Mouse (Mus musculus) heart, postnatal 0 days (tissue): Measurements from ENCODE around the gene Pole2. TPM values are rescaled to one million over a fixed set of nuclear protein-coding genes. Genes with fewer than 3 reads are reported as not detected.

Source experiments
- ATAC-seq: fragments of 200-750 bp; cut with Nextera tagmentation; 2 replicates; pipeline ENCODE4 v1.8.0; 2017; ENCODE audit warnings: low read depth, moderate number of reproducible peaks, moderate library complexity; ENCODE audit not compliant: insufficient read depth
- DNase-seq: peaks from one replicate; pipeline ENCODE4 v3.0.0-alpha.2; 2016; ENCODE audit warnings: low spot score
- H3K27ac ChIP-seq: fragments of 300-500 bp; sonication (generic); 2 replicates; pipeline ENCODE4 v1.5.1; 2014; ENCODE audit warnings: low read depth, mild to moderate bottlenecking
- H3K27me3 ChIP-seq: fragments of 300-500 bp; sonication (generic); 2 replicates; pipeline ENCODE4 v1.6.1; 2014; ENCODE audit warnings: low read length, mixed read lengths; ENCODE audit not compliant: control insufficient read depth, insufficient read depth
- H3K36me3 ChIP-seq: fragments of 300-500 bp; sonication (generic); replicated peaks from 2 replicates; pipeline ENCODE4 v1.6.1; 2014; ENCODE audit warnings: low read length, mixed read lengths; ENCODE audit not compliant: control insufficient read depth, insufficient read depth
- H3K4me1 ChIP-seq: fragments of 300-500 bp; sonication (generic); 2 replicates; pipeline ENCODE4 v1.6.1; 2014; ENCODE audit warnings: antibody characterized with exemption; ENCODE audit not compliant: control insufficient read depth, insufficient read depth
- H3K4me2 ChIP-seq: fragments of 300-500 bp; sonication (generic); 2 replicates; pipeline ENCODE4 v1.6.1; 2014; ENCODE audit warnings: low read depth, mild to moderate bottlenecking, low read length, moderate library complexity
- H3K4me3 ChIP-seq: fragments of 300-500 bp; sonication (generic); 2 replicates; pipeline ENCODE4 v1.5.1; 2014; ENCODE audit warnings: low read depth, low read length
- H3K9ac ChIP-seq: fragments of 300-500 bp; sonication (generic); replicated peaks from 2 replicates; pipeline ENCODE4 v1.6.1; 2014; ENCODE audit warnings: low read depth, low read length, mixed read lengths
- H3K9me3 ChIP-seq: fragments of 300-500 bp; sonication (generic); replicated peaks from 2 replicates; pipeline ENCODE4 v1.6.1; 2016; ENCODE audit warnings: low read length; ENCODE audit not compliant: control insufficient read depth
- CTCF ChIP-seq: IDR thresholded peaks from 2 replicates; pipeline ENCODE4 v1.5.1; 2016; ENCODE audit warnings: antibody characterized with exemption, control low read depth, low read depth
- EP300 ChIP-seq: IDR thresholded peaks from 2 replicates; pipeline ENCODE4 v1.6.1; 2016; ENCODE audit warnings: antibody characterized with exemption, low read depth
- WGBS: fragments of 180-500 bp; shearing (Covaris S2); extraction: QIAGEN DNeasy Blood & Tissue Kit; methylation state at CpG from one replicate; pipeline ENCODE4 v1.1.7; 2014; 5-methylcytosine and 5-hydroxymethylcytosine counted together
- polyA plus RNA-seq: library from polyadenylated mRNA; unstranded; fragments of >200 nt; fragmentation: Nextera tagmentation; extraction: Ambion mirVana; gene quantifications from 2 replicates; pipeline ENCODE4 v1.2.1, GENCODE M21; 2015
- total RNA-seq: library from RNA; depleted of rRNA; stranded (reverse); fragments of >200 nt; gene quantifications from 2 replicates; pipeline ENCODE4 v1.2.3, GENCODE M21; 2014; ENCODE audit warnings: low replicate concordance

Pole2 gene
- total and polyA plus RNA-seq, 2 experiments from 2014 or later: 0.88 to 5.0 TPM

DNA sequence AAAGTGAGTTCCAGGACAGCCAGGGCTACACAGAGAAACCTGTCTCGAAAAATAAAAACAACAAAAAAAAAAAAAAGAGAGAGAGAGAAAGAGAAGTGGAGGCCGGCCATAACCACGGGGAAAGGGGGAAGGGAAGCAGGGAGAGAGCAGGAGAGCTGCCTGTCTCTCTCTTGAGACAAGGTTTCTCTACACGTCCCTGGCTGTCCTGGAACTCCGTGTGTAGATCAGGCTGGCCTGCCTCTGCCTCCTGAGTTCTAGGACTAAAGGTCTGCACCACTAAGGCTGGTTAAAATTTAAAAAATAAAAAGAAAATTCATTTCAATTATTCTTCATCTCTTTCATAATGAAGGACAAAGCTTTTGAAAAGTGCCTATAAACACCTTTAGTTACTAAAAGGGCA, 36.6 kb downstream of the Pole2 start:
- H3K36me3 ChIP-seq: peaks cover 22% of the 10 kb centered on the region; the same call in 1 of the 2 replicates
- H3K4me2 ChIP-seq: no peak overlapping the region
- no peak for ATAC-seq
- no peak for DNase-seq
- no peak overlapping the region for H3K9ac ChIP-seq
- TF ChIP-seq CTCF (no peak), EP300 (no peak)
- no peaks in the 10 kb centered on the region for H3K9me3 ChIP-seq
- no peaks in the 10 kb centered on the region for H3K27me3 ChIP-seq
- peaks cover 13% of the 10 kb centered on the region for H3K4me1 ChIP-seq
- 85% methylated on average over 5 of the region's 5 CpGs for WGBS
- no peak overlapping the region for H3K4me3 ChIP-seq
- H3K27ac ChIP-seq: no peak overlapping the region

DNA sequence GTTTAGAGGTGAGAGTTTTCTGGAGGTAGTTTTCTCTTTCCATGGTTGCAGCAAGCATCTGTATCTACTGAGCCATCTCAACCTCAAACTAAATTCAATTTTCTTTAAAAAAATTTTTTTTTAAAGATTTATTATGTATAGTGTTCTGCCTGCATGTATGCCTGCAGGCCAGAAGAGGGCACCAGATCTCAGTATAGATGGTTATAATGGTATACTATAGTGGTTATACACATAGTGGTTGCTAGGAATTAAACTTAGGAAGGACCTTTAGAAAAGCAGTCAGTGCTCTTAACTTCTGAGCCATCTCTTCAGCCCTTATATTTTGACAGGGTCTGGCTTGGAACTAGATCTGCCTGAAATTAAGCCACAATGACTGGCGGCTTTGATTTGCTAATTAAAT, 37.5 kb downstream of the Pole2 start:
- H3K9me3 ChIP-seq: no peaks in the 10 kb centered on the region
- no peak overlapping the region for H3K4me3 ChIP-seq
- ATAC-seq (peak; percentile 41; the same call in 1 of the 2 replicates), DNase-seq (no peak)
- TF ChIP-seq EP300: no peak
- peak; percentile 36 for TF ChIP-seq CTCF
- WGBS: 100% methylated on average over 1 of the region's 1 CpGs
- H3K4me2 ChIP-seq: no peak overlapping the region
- no peak overlapping the region for H3K9ac ChIP-seq
- H3K4me1 ChIP-seq: peaks cover 12% of the 10 kb centered on the region
- H3K36me3 ChIP-seq: peaks cover 22% of the 10 kb centered on the region; the same call in 1 of the 2 replicates
- no peaks in the 10 kb centered on the region for H3K27me3 ChIP-seq
- H3K27ac ChIP-seq: peak overlapping the region; percentile 47; the same call in 1 of the 2 replicates

DNA sequence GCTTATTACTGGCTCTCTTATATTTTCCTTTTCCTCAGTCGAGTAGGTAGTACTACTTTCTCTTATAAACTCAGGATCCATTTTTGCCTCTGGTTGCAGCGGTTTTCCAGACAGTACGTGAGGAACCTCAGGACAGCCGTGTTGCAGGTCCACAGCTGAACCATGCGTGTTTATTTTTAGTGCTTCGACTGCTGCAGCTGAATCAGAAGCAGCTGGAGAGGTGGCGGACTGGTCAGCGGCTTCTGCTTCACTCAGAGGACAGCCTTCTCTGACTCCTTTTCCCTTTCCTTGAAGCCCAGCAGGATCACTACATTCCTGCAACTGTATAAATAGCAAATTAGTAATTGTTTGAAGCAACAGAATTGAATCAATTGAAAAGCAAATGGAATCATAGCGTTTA, 37.9 kb downstream of the Pole2 start:
- DNase-seq (no peak), ATAC-seq (peak; percentile 57; the same call in 1 of the 2 replicates)
- no peak overlapping the region for H3K4me2 ChIP-seq
- H3K4me3 ChIP-seq: no peak overlapping the region
- H3K27me3 ChIP-seq: no peaks in the 10 kb centered on the region
- 47% methylated on average over 9 of the region's 9 CpGs for WGBS
- H3K27ac ChIP-seq: peak overlapping the region; percentile 47
- peaks cover 22% of the 10 kb centered on the region; the same call in 1 of the 2 replicates for H3K36me3 ChIP-seq
- TF ChIP-seq EP300: no peak
- TF ChIP-seq CTCF: no peak
- H3K4me1 ChIP-seq: peaks cover 16% of the 10 kb centered on the region
- H3K9me3 ChIP-seq: no peaks in the 10 kb centered on the region
- H3K9ac ChIP-seq: no peak overlapping the region

DNA sequence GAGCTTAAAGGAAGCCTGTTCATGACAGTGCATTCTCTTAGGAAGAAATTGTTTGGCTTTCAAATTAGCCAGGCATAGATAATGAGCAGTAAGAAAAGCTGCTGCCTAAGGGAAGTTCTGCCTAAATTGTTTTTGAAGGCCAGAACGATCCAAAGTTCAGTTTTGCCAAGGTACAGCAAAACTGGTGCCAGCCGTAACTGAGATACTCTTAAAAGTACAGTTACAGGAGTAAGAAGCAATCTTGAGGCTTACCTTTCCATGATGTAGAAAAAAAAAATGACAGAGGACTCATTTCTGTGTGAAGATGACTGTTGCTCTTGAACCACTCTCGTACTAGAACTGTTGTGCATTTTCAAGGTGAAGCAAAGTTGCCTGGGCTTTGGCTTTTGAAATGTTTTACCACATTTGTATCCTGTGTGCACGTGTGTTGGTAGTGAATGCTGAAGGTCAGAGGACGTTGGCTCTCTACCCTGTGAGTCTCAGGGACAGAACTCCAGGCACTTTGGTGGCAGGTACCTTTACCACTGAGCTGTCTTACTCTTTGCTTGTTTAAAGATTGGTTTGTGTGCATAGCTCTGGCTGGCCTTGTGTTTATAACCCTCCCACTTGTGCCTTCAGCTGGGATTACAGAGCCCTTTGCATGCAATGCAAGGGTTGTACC, 41.1 kb downstream of the Pole2 start:
- DNase-seq (no peak), ATAC-seq (no peak)
- Histone ChIP-seq H3K4me3 (no peak overlapping the region), H3K9ac (no peak overlapping the region), H3K9me3 (no peaks in the 10 kb centered on the region), H3K27me3 (no peaks in the 10 kb centered on the region), H3K36me3 (peaks cover 22% of the 10 kb centered on the region; the same call in 1 of the 2 replicates), H3K4me1 (peaks cover 21% of the 10 kb centered on the region), H3K27ac (0 out of 2 replicates have a peak overlapping the region, but pooled peaks have one; percentile 20), H3K4me2 (no peak overlapping the region)
- TF ChIP-seq EP300: no peak
- no peak for TF ChIP-seq CTCF
- WGBS: 50% methylated on average over 5 of the region's 5 CpGs

DNA sequence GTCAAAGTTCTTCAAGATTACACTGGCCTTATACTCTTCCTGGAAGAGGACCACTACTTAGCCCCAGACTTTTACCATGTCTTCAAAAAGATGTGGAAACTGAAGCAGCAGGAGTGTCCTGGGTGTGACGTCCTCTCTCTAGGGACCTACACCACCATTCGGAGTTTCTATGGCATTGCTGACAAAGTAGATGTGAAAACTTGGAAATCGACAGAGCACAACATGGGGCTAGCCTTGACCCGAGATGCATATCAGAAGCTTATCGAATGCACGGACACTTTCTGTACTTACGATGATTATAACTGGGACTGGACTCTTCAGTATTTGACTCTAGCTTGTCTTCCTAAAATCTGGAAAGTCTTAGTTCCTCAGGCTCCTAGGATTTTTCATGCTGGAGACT, 42.6 kb downstream of the Pole2 start:
- Histone ChIP-seq H3K36me3 (peaks cover 19% of the 10 kb centered on the region; the same call in 1 of the 2 replicates), H3K4me2 (peak overlapping the region; percentile 97), H3K27ac (no peak overlapping the region), H3K9me3 (no peaks in the 10 kb centered on the region), H3K4me1 (peaks cover 21% of the 10 kb centered on the region), H3K4me3 (peak overlapping the region; percentile 84), H3K27me3 (no peaks in the 10 kb centered on the region), H3K9ac (peak overlapping the region; percentile 85)
- TF ChIP-seq CTCF: no peak
- no peak for TF ChIP-seq EP300
- DNase-seq (no peak), ATAC-seq (no peak)
- WGBS: 58% methylated on average over 7 of the region's 7 CpGs
